In the genomic region with DNA sequence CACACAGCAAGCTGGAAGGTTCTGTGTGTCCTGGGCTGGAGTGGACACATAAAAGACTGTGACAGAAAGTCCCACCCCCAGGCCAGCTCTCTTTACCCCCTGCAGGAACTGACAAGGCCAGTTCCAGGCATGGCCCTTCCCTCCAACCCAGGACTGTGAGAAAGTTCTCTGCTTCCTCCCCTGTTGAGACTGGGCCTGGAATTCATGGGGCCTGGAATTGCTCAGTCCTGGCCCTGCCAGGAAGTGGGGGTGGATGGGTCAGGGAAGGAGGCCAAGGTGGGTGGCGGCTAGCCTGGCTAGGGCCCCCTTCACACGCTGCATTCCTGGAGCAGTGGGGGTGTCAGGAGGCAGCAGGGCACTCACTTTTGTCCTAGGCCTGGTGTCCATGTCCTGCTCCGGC, we compare ENCODE assay signal across 8 mouse cellular contexts. TPM values are rescaled to one million over a fixed set of nuclear protein-coding genes. Genes with fewer than 3 reads are reported as not detected.
DNase-seq lines count a peak whose midpoint lies in the region; ATAC-seq and TF ChIP-seq lines count a peak whose summit lies in the region.

No protein-coding gene starts in this region.

- H3K4me3 ChIP-seq in cortical plate, adult 2 months (ENCODE audit: insufficient read depth, low read length) = no peak overlapping the region
- no peak overlapping the region for H3K4me3 ChIP-seq in heart, adult 2 months
- H3K4me3 ChIP-seq in liver, postnatal 0 days (ENCODE audit: low read depth, low read length) = no peak overlapping the region
- H3K4me3 ChIP-seq in small intestine, adult 2 months (ENCODE audit: low read depth, low read length) = no peak overlapping the region

- peak overlapping the region; percentile 75 for H3K27ac ChIP-seq in cortical plate, adult 2 months (ENCODE audit: insufficient read depth, low read length)
- peak overlapping the region; percentile 83 for H3K27ac ChIP-seq in heart, adult 2 months
- H3K27ac ChIP-seq in liver, postnatal 0 days (ENCODE audit: low read depth) = peak overlapping the region; percentile 78
- H3K27ac ChIP-seq in small intestine, adult 2 months (ENCODE audit: insufficient read depth, low read depth, low read length) = peak overlapping the region; percentile 51; the same call in 1 of the 2 replicates

- intact Hi-C loops in heart, adult 2 months (cut with DNase I) = no loop called here

- peak; percentile 42 for ATAC-seq in liver, postnatal 0 days

- no peak for TF ChIP-seq CTCF in cortical plate, adult 2 months (IDR thresholded peaks at IDR 0.05; ENCODE audit: extremely low read depth, insufficient read depth, low read length)
- TF ChIP-seq CTCF in heart, adult 2 months (IDR thresholded peaks at IDR 0.05) = no peak
- no peak for TF ChIP-seq CTCF in liver, postnatal 0 days (IDR thresholded peaks at IDR 0.05; ENCODE audit: low read depth)
- no peak for TF ChIP-seq CTCF in small intestine, adult 2 months (IDR thresholded peaks at IDR 0.05; ENCODE audit: extremely low read depth, insufficient read length, insufficient replicate concordance, low read depth, low read length)

- TF ChIP-seq EP300 in heart, adult 2 months (IDR thresholded peaks at IDR 0.05; ENCODE audit: insufficient read depth, low read depth, low read length) = peak; percentile 71; the same call in 1 of the 2 replicates
- TF ChIP-seq EP300 in liver, postnatal 0 days (IDR thresholded peaks at IDR 0.05; ENCODE audit: low read depth) = no peak

- no peaks in the 10 kb centered on the region for H3K27me3 ChIP-seq in heart, adult 2 months (ENCODE audit: control insufficient read depth, insufficient read depth, low read length)
- H3K27me3 ChIP-seq in liver, postnatal 0 days (ENCODE audit: insufficient read depth, low read length) = no peaks in the 10 kb centered on the region
- no peaks in the 10 kb centered on the region for H3K27me3 ChIP-seq in small intestine, adult 2 months (ENCODE audit: control insufficient read depth, insufficient read depth, low read length)

- H3K79me2 ChIP-seq in heart, adult 2 months (replicated peaks; ENCODE audit: control insufficient read depth, insufficient read depth, low read length) = no peaks in the 10 kb centered on the region

- peak; percentile 98 for DNase-seq in Muller cell, postnatal 12 days (ENCODE audit: inconsistent ontology term)
- DNase-seq in heart, adult 2 months = peak; percentile 74 to 80
- peak; percentile 60 for DNase-seq in kidney, adult 11 months
- peak; percentile 54 for DNase-seq in liver, postnatal 0 days
- DNase-seq in frontal cortex, postnatal 25 days (ENCODE audit: low spot score in 2 of 2) = no peak
- no peak for DNase-seq in layer of hippocampus, adult 8-10 months (ENCODE audit: low spot score in 2 of 2)

- no peaks in the 10 kb centered on the region; the same call in 1 of the 2 replicates for H3K36me3 ChIP-seq in heart, adult 2 months (ENCODE audit: control insufficient read depth, insufficient read depth, low read length)
- peaks cover 7% of the 10 kb centered on the region; the same call in 1 of the 2 replicates for H3K36me3 ChIP-seq in liver, postnatal 0 days (replicated peaks; ENCODE audit: insufficient read depth, low read length)
- H3K36me3 ChIP-seq in small intestine, adult 2 months (ENCODE audit: control insufficient read depth, insufficient read depth, low read length) = peaks cover 25% of the 10 kb centered on the region

- WGBS in heart, adult 2 months = 13% methylated on average over 3 of the region's 3 CpGs
- 65% methylated on average over 3 of the region's 3 CpGs for WGBS in liver, postnatal 0 days (ENCODE audit: insufficient replicate concordance)
- WGBS in small intestine, adult 2 months = 71% methylated on average over 3 of the region's 3 CpGs

- H3K9ac ChIP-seq in heart, adult 2 months (ENCODE audit: low read depth, low read length) = peak overlapping the region; percentile 44
- peak overlapping the region; percentile 51; the same call in 1 of the 2 replicates for H3K9ac ChIP-seq in liver, postnatal 0 days (replicated peaks)

- H3K9me3 ChIP-seq in liver, postnatal 0 days (ENCODE audit: low read length) = no peaks in the 10 kb centered on the region

- H3K4me2 ChIP-seq in liver, postnatal 0 days (ENCODE audit: low read depth, low read length) = no peak overlapping the region

- peaks cover 5% of the 10 kb centered on the region; the same call in 1 of the 2 replicates for H3K4me1 ChIP-seq in cortical plate, adult 2 months (ENCODE audit: control insufficient read depth, insufficient read depth, low read length)
- peaks cover 11% of the 10 kb centered on the region for H3K4me1 ChIP-seq in heart, adult 2 months (ENCODE audit: control insufficient read depth, insufficient read depth, low read length)
- peaks cover 15% of the 10 kb centered on the region for H3K4me1 ChIP-seq in liver, postnatal 0 days (ENCODE audit: insufficient read depth)
- peaks cover 11% of the 10 kb centered on the region for H3K4me1 ChIP-seq in small intestine, adult 2 months (ENCODE audit: control insufficient read depth, insufficient read depth, insufficient read length, low read length)

- TF ChIP-seq POLR2A in cortical plate, adult 2 months (IDR thresholded peaks at IDR 0.05; ENCODE audit: extremely low read depth, insufficient read depth, low read length) = no peak
- no peak for TF ChIP-seq POLR2A in heart, adult 2 months (IDR thresholded peaks at IDR 0.05; ENCODE audit: insufficient read depth, low read depth, low read length)
- TF ChIP-seq POLR2A in small intestine, adult 2 months (IDR thresholded peaks at IDR 0.05; ENCODE audit: low read depth, low read length) = no peak

RNA-seq across cellular contexts. Expression of a gene that starts 39.0 kb away (rescaled TPM):
- 27.1 and 29.0 TPM in 2 replicates for polyA plus RNA-seq in cortical plate, adult 2 months (2012; rRNA removed)
- total RNA-seq in heart, adult 2 months (2021) = 10 to 100 TPM; 19.5 to 20.0 TPM
- 21.0 and 21.5 TPM in 2 replicates for polyA plus RNA-seq in heart, adult 2 months (2012; rRNA removed)
- polyA plus RNA-seq in liver, postnatal 0 days (2015; fragmentation: Nextera tagmentation; extraction: Ambion mirVana) = 5.2 and 5.9 TPM in 2 replicates
- polyA plus RNA-seq in small intestine, adult 2 months (2012; rRNA removed) = 19.4 and 27.2 TPM in 2 replicates
- total RNA-seq in layer of hippocampus, adult 8-10 months (2022) = 10 to 100 TPM; 21.8 to 39.3 (median 32.1) TPM

RNA-seq across cellular contexts. Expression of a gene that starts 46.5 kb away (rescaled TPM):
- polyA plus RNA-seq in cortical plate, adult 2 months (2012; rRNA removed) = 484 and 506 TPM in 2 replicates
- 10 to 100 TPM; 60.6 to 64.0 TPM for total RNA-seq in heart, adult 2 months (2021)
- 150 and 174 TPM in 2 replicates for polyA plus RNA-seq in heart, adult 2 months (2012; rRNA removed)
- 103 and 104 TPM in 2 replicates for polyA plus RNA-seq in liver, postnatal 0 days (2015; fragmentation: Nextera tagmentation; extraction: Ambion mirVana)
- 80.3 and 161 TPM in 2 replicates for polyA plus RNA-seq in small intestine, adult 2 months (2012; rRNA removed)
- total RNA-seq in layer of hippocampus, adult 8-10 months (2022) = 100 to 1,000 TPM; 120 to 150 (median 129) TPM

RNA-seq across cellular contexts. Expression of a gene that starts 46.5 kb away (rescaled TPM):
- polyA plus RNA-seq in cortical plate, adult 2 months (2012; rRNA removed) = 25.6 and 25.9 TPM in 2 replicates
- total RNA-seq in heart, adult 2 months (2021) = 10 to 100 TPM; 12.6 to 16.3 TPM
- 11.4 and 14.8 TPM in 2 replicates for polyA plus RNA-seq in heart, adult 2 months (2012; rRNA removed)
- polyA plus RNA-seq in liver, postnatal 0 days (2015; fragmentation: Nextera tagmentation; extraction: Ambion mirVana) = 1.3 and 1.6 TPM in 2 replicates
- 6.4 and 12.0 TPM in 2 replicates for polyA plus RNA-seq in small intestine, adult 2 months (2012; rRNA removed)
- total RNA-seq in layer of hippocampus, adult 8-10 months (2022) = 10 to 100 TPM; 35.1 to 39.9 (median 38.6) TPM

Comparison
In these comparisons a context has a peak if more than half of its experiments do, and no peak if none do; other contexts are left out.
1. DNase-seq: peak in Muller cell, postnatal 12 days (single experiment), heart, adult 2 months (2 of 2), kidney, adult 11 months (single experiment) and liver, postnatal 0 days (single experiment); none in frontal cortex, postnatal 25 days (0 of 2) and layer of hippocampus, adult 8-10 months (0 of 2).
2. Peak in every context shown above with its lines, with median percentiles within 50 percentile points of each other: H3K27ac ChIP-seq.